Mouse (Mus musculus): ENCODE data around the gene Zbtb17. TPM values are rescaled to one million over a fixed set of nuclear protein-coding genes. Genes with fewer than 3 reads are reported as not detected.

The Zbtb17 gene
- polyA plus RNA-seq, 1 experiment from 2014 or later, result 58.6 TPM

- Histone ChIP-seq H3K9ac (no peak overlapping the region), H3K4me3 (replicated peaks) (no peak overlapping the region), H3K36me3 (replicated peaks) (no peaks in the 10 kb centered on the region), H3K27me3 (peaks cover 17% of the 10 kb centered on the region), H3K4me2 (no peak overlapping the region), H3K9me3 (no peaks in the 10 kb centered on the region), H3K27ac (no peak overlapping the region), H3K4me1 (peaks cover 13% of the 10 kb centered on the region)
- ATAC-seq (ENCODE audit: low FRiP score), result no peak
- WGBS, result 49% methylated on average over 9 of the region's 9 CpGs
These were observed 14.6 kb upstream of the Zbtb17 start for GRCm38 (mm10) chr4:141429847-141430246.

GRCm38 (mm10) chr4:141430997-141431396, 13.5 kb upstream of the Zbtb17 start:
- no peak overlapping the region for H3K9ac ChIP-seq
- WGBS, result 50% methylated on average over 9 of the region's 9 CpGs
- peaks cover 3% of the 10 kb centered on the region for H3K4me1 ChIP-seq

GRCm38 (mm10) chr4:141432666-141433065, 11.8 kb upstream of the Zbtb17 start:
- no peak for ATAC-seq (ENCODE audit: low FRiP score)
- H3K27me3 ChIP-seq, result no peaks in the 10 kb centered on the region; the same call in 1 of the 2 replicates
- no peaks in the 10 kb centered on the region for H3K4me1 ChIP-seq
- no peak overlapping the region for H3K9ac ChIP-seq
- H3K36me3 ChIP-seq (replicated peaks), result no peaks in the 10 kb centered on the region
- H3K4me3 ChIP-seq (replicated peaks), result no peak overlapping the region
- no peak overlapping the region for H3K27ac ChIP-seq
- 64% methylated on average over 14 of the region's 14 CpGs for whole genome bisulfite sequencing
- H3K4me2 ChIP-seq, result no peak overlapping the region
- no peaks in the 10 kb centered on the region for H3K9me3 ChIP-seq

More at GRCm38 (mm10) chr4:141430997-141431396, 13.5 kb upstream of the Zbtb17 start:
- ATAC-seq (ENCODE audit: low FRiP score), result no peak
- H3K27me3 ChIP-seq, result peaks cover 7% of the 10 kb centered on the region
- H3K27ac ChIP-seq, result no peak overlapping the region
- no peaks in the 10 kb centered on the region for H3K36me3 ChIP-seq (replicated peaks)
- H3K4me2 ChIP-seq, result no peak overlapping the region
- H3K4me3 ChIP-seq (replicated peaks), result no peak overlapping the region
- H3K9me3 ChIP-seq, result no peaks in the 10 kb centered on the region

- Histone ChIP-seq H3K9me3 (no peaks in the 10 kb centered on the region), H3K36me3 (replicated peaks) (no peaks in the 10 kb centered on the region), H3K4me3 (replicated peaks) (no peak overlapping the region), H3K4me1 (no peaks in the 10 kb centered on the region), H3K4me2 (no peak overlapping the region), H3K9ac (no peak overlapping the region), H3K27me3 (no peaks in the 10 kb centered on the region; the same call in 1 of the 2 replicates), H3K27ac (no peak overlapping the region)
- no peak for ATAC-seq (ENCODE audit: low FRiP score)
- 86% methylated on average over 18 of the region's 18 CpGs for WGBS
These were observed 11.3 kb upstream of the Zbtb17 start for GRCm38 (mm10) chr4:141433191-141433590.

GRCm38 (mm10) chr4:141435974-141436373, 8.5 kb upstream of the Zbtb17 start, which contains the start of gene Srarp:
Gene Srarp (minus strand): TSS chr4:141436105.
- Histone ChIP-seq H3K9ac (no peak within 1 kb of the TSS), H3K27me3 (no peaks in the 10 kb centered on the region; the same call in 1 of the 2 replicates), H3K4me3 (replicated peaks) (no peak within 1 kb of the TSS), H3K4me2 (no peak within 1 kb of the TSS), H3K36me3 (replicated peaks) (no peaks in the 10 kb centered on the region), H3K27ac (no peak within 1 kb of the TSS), H3K9me3 (no peaks in the 10 kb centered on the region), H3K4me1 (no peaks in the 10 kb centered on the region)
- ATAC-seq (ENCODE audit: low FRiP score), result no peak
- 85% methylated on average over 1 of the region's 1 CpGs for WGBS

GRCm38 (mm10) chr4:141439083-141439803, 5.2 kb upstream of the Zbtb17 start:
- Histone ChIP-seq H3K4me2 (no peak overlapping the region), H3K4me3 (replicated peaks) (no peak overlapping the region), H3K27me3 (no peaks in the 10 kb centered on the region), H3K4me1 (peaks cover 6% of the 10 kb centered on the region), H3K36me3 (replicated peaks) (no peaks in the 10 kb centered on the region), H3K27ac (no peak overlapping the region), H3K9ac (no peak overlapping the region), H3K9me3 (no peaks in the 10 kb centered on the region)
- 91% methylated on average over 12 of the region's 12 CpGs for WGBS
- no peak for ATAC-seq (ENCODE audit: low FRiP score)

- H3K4me1 ChIP-seq, result peaks cover 14% of the 10 kb centered on the region
- no peaks in the 10 kb centered on the region for H3K27me3 ChIP-seq
- H3K9me3 ChIP-seq, result no peaks in the 10 kb centered on the region
- no peaks in the 10 kb centered on the region for H3K36me3 ChIP-seq (replicated peaks)
- H3K4me3 ChIP-seq (replicated peaks), result no peak overlapping the region
- no peak overlapping the region for H3K27ac ChIP-seq
- ATAC-seq (ENCODE audit: low FRiP score), result no peak
- no peak overlapping the region for H3K9ac ChIP-seq
- no peak overlapping the region for H3K4me2 ChIP-seq
These were observed 3.6 kb upstream of the Zbtb17 start for GRCm38 (mm10) chr4:141440877-141441276.

GRCm38 (mm10) chr4:141443641-141444429, 619 bp upstream of the Zbtb17 start:
- Histone ChIP-seq H3K27ac (no peak overlapping the region), H3K4me3 (replicated peaks) (peak overlapping the region; percentile 100), H3K9ac (peak overlapping the region; percentile 94; the same call in 1 of the 2 replicates), H3K36me3 (replicated peaks) (peaks cover 21% of the 10 kb centered on the region), H3K27me3 (no peaks in the 10 kb centered on the region), H3K4me2 (peak overlapping the region; percentile 82), H3K4me1 (peaks cover 20% of the 10 kb centered on the region), H3K9me3 (no peaks in the 10 kb centered on the region)
- no peak; the same call in 1 of the 2 replicates for ATAC-seq (ENCODE audit: low FRiP score)
- 54% methylated on average over 11 of the region's 11 CpGs for WGBS

GRCm38 (mm10) chr4:141445328-141445720, 870 bp downstream of the Zbtb17 start:
- Histone ChIP-seq H3K36me3 (replicated peaks) (peaks cover 34% of the 10 kb centered on the region), H3K4me1 (peaks cover 20% of the 10 kb centered on the region), H3K4me3 (replicated peaks) (peak overlapping the region; percentile 100), H3K9me3 (no peaks in the 10 kb centered on the region), H3K27ac (peak overlapping the region; percentile 85; the same call in 1 of the 2 replicates), H3K27me3 (no peaks in the 10 kb centered on the region), H3K4me2 (peak overlapping the region; percentile 82), H3K9ac (peak overlapping the region; percentile 94)
- WGBS, result 18% methylated on average over 14 of the region's 14 CpGs
- ATAC-seq (ENCODE audit: low FRiP score), result no peak

GRCm38 (mm10) chr4:141446211-141446610, 1.8 kb downstream of the Zbtb17 start:
- ATAC-seq (ENCODE audit: low FRiP score), result no peak
- H3K27ac ChIP-seq, result no peak overlapping the region
- no peak overlapping the region for H3K9ac ChIP-seq
- WGBS, result 77% methylated on average over 7 of the region's 7 CpGs
- peaks cover 20% of the 10 kb centered on the region for H3K4me1 ChIP-seq
- no peak overlapping the region for H3K4me2 ChIP-seq
- no peaks in the 10 kb centered on the region for H3K9me3 ChIP-seq
- peaks cover 43% of the 10 kb centered on the region for H3K36me3 ChIP-seq (replicated peaks)
- peak overlapping the region; percentile 100 for H3K4me3 ChIP-seq (replicated peaks)
- no peaks in the 10 kb centered on the region for H3K27me3 ChIP-seq

- ATAC-seq (ENCODE audit: low FRiP score), result no peak
- Histone ChIP-seq H3K4me1 (peaks cover 2% of the 10 kb centered on the region), H3K36me3 (replicated peaks) (peaks cover 76% of the 10 kb centered on the region), H3K27ac (no peak overlapping the region), H3K4me3 (replicated peaks) (no peak overlapping the region), H3K27me3 (no peaks in the 10 kb centered on the region), H3K4me2 (no peak overlapping the region), H3K9me3 (no peaks in the 10 kb centered on the region), H3K9ac (no peak overlapping the region)
- 93% methylated on average over 2 of the region's 2 CpGs for WGBS
These were observed 6.8 kb downstream of the Zbtb17 start for GRCm38 (mm10) chr4:141451251-141451650.

- no peak overlapping the region for H3K27ac ChIP-seq
- no peak for ATAC-seq (ENCODE audit: low FRiP score)
- peaks cover 72% of the 10 kb centered on the region for H3K36me3 ChIP-seq (replicated peaks)
- no peak overlapping the region for H3K4me2 ChIP-seq
- 92% methylated on average over 9 of the region's 9 CpGs for WGBS
- H3K9me3 ChIP-seq, result no peaks in the 10 kb centered on the region
- H3K4me3 ChIP-seq (replicated peaks), result no peak overlapping the region
- H3K9ac ChIP-seq, result no peak overlapping the region
- no peaks in the 10 kb centered on the region for H3K27me3 ChIP-seq
- H3K4me1 ChIP-seq, result no peaks in the 10 kb centered on the region
These were observed 7.5 kb downstream of the Zbtb17 start for GRCm38 (mm10) chr4:141451916-141452450.
